Mouse (Mus musculus): ENCODE measurements around the gene Gjb6. TPM values are rescaled to one million over a fixed set of nuclear protein-coding genes. Genes with fewer than 3 reads are reported as not detected.

The Gjb6 gene
- polyA plus RNA-seq, 1 experiment from 2014 or later: 11.0 TPM

DNA sequence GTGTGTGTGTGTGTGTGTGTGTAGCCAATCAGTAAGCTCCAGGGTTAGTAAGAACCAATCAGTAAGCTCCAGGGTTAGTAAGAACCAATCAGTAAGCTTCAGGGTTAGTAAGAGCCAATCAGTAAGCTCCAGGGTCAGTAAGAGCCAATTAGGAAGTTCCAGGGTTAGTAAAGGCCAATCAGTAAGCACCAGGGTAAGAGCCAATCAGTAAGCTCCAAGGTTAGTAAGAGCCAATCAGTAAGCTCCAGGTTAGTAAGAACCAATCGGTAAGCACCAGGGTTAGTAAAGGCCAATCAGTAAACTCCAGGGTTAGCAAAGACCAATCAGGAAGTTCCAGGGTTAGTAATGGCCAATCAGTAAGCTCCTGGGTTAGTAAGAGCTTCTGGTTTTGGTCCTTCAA, 50.5 kb downstream of the Gjb6 start:
- no peak for ATAC-seq
- H3K9ac ChIP-seq (replicated peaks): no peak overlapping the region
- no peaks in the 10 kb centered on the region for H3K36me3 ChIP-seq
- H3K4me3 ChIP-seq (replicated peaks): no peak overlapping the region
- no peak overlapping the region for H3K27ac ChIP-seq
- no peaks in the 10 kb centered on the region for H3K9me3 ChIP-seq
- H3K4me2 ChIP-seq (replicated peaks): no peak overlapping the region
- no peaks in the 10 kb centered on the region for H3K27me3 ChIP-seq
- no peaks in the 10 kb centered on the region for H3K4me1 ChIP-seq (replicated peaks)
- 100% methylated on average over 1 of the region's 1 CpGs for WGBS

- Histone ChIP-seq H3K27ac (no peak overlapping the region), H3K4me1 (replicated peaks) (no peaks in the 10 kb centered on the region), H3K9ac (replicated peaks) (no peak overlapping the region), H3K9me3 (no peaks in the 10 kb centered on the region), H3K4me2 (replicated peaks) (no peak overlapping the region), H3K27me3 (no peaks in the 10 kb centered on the region), H3K4me3 (replicated peaks) (no peak overlapping the region), H3K36me3 (no peaks in the 10 kb centered on the region)
- 87% methylated on average over 6 of the region's 6 CpGs for WGBS
- ATAC-seq: no peak
These were observed 57.9 kb downstream of the Gjb6 start for GRCm38 (mm10) chr14:57075537-57075936.

Other genes starting within 250 kb of the Gjb6 start
- gene Zmym2, start 247.0 kb downstream of the Gjb6 start, polyA plus RNA-seq (2015; fragmentation: Nextera tagmentation; extraction: Ambion mirVana): 84.8 and 85.8 TPM in 2 replicates
- gene Gja3, start 75.5 kb downstream of the Gjb6 start, polyA plus RNA-seq (2015; fragmentation: Nextera tagmentation; extraction: Ambion mirVana): 0.51 and 0.73 TPM in 2 replicates
- gene Gjb2, start 28.9 kb downstream of the Gjb6 start, polyA plus RNA-seq (2015; fragmentation: Nextera tagmentation; extraction: Ambion mirVana): 10.0 and 11.4 TPM in 2 replicates
- gene Gm4491, start 17.7 kb downstream of the Gjb6 start, polyA plus RNA-seq (2015; fragmentation: Nextera tagmentation; extraction: Ambion mirVana): 0.09 TPM in 1 of 2 replicates, not detected in the other

Measured in midbrain, embryonic 13.5 days (tissue).